Mouse (Mus musculus): Measurements from ENCODE around the gene Cwc15.

The Cwc15 gene

GRCm38 (mm10) chr9:14548366-14548761, 47.9 kb downstream of the Cwc15 start:
- no peak for DNase-seq (ENCODE audit: low read depth)

- DNase-seq (ENCODE audit: low read depth), result no peak
These were observed 57.9 kb downstream of the Cwc15 start for GRCm38 (mm10) chr9:14558332-14558731.

- no peak for DNase-seq (ENCODE audit: low read depth)
These were observed 59.0 kb downstream of the Cwc15 start for GRCm38 (mm10) chr9:14559430-14559829.

- DNase-seq (ENCODE audit: low read depth), result no peak
These were observed 59.6 kb downstream of the Cwc15 start for GRCm38 (mm10) chr9:14559996-14560395.
